Mouse (Mus musculus): ENCODE measurements around the gene Lpcat3. TPM values are rescaled to one million over a fixed set of nuclear protein-coding genes. Genes with fewer than 3 reads are reported as not detected.
A peak's percentile ranks its signal among the peaks of the same experiment; 100 is the strongest.
"Not testable (repeated sequence)": the region's sequence is repeated elsewhere in the genome, so short reads cannot be mapped to it uniquely, and the experiment has no call there.

Lpcat3 gene
- polyA plus RNA-seq, 1 experiment, result 54.8 TPM

GRCm38 (mm10) chr6:124683591-124684417, 21.0 kb downstream of the Lpcat3 start:
- no peak for DNase-seq (ENCODE audit: low read depth)
- TF ChIP-seq POLR2A (IDR thresholded peaks at IDR 0.05; ENCODE audit: borderline replicate concordance, extremely low read depth, insufficient read depth, insufficient read length, poor library complexity, severe bottlenecking), result no peak
- TF ChIP-seq CTCF (IDR thresholded peaks at IDR 0.05; ENCODE audit: borderline replicate concordance, extremely low read depth, insufficient read depth, insufficient read length), result no peak

- no peak for TF ChIP-seq CTCF (IDR thresholded peaks at IDR 0.05; ENCODE audit: borderline replicate concordance, extremely low read depth, insufficient read depth, insufficient read length)
- TF ChIP-seq POLR2A (IDR thresholded peaks at IDR 0.05; ENCODE audit: borderline replicate concordance, extremely low read depth, insufficient read depth, insufficient read length, poor library complexity, severe bottlenecking), result no peak
- DNase-seq (ENCODE audit: low read depth), result no peak
Observed at GRCm38 (mm10) chr6:124685606-124686386, 23.0 kb downstream of the Lpcat3 start.

- not testable (repeated sequence) for DNase-seq (ENCODE audit: low read depth)
Observed at GRCm38 (mm10) chr6:124686644-124687043, 23.8 kb downstream of the Lpcat3 start.

- DNase-seq (ENCODE audit: low read depth), result no peak
- no peak for TF ChIP-seq POLR2A (IDR thresholded peaks at IDR 0.05; ENCODE audit: borderline replicate concordance, extremely low read depth, insufficient read depth, insufficient read length, poor library complexity, severe bottlenecking)
- no peak for TF ChIP-seq CTCF (IDR thresholded peaks at IDR 0.05; ENCODE audit: borderline replicate concordance, extremely low read depth, insufficient read depth, insufficient read length)
Observed at GRCm38 (mm10) chr6:124688151-124688758, 25.4 kb downstream of the Lpcat3 start.

- no peak for TF ChIP-seq POLR2A (IDR thresholded peaks at IDR 0.05; ENCODE audit: borderline replicate concordance, extremely low read depth, insufficient read depth, insufficient read length, poor library complexity, severe bottlenecking)
- TF ChIP-seq CTCF (IDR thresholded peaks at IDR 0.05; ENCODE audit: borderline replicate concordance, extremely low read depth, insufficient read depth, insufficient read length), result no peak
- no peak for DNase-seq (ENCODE audit: low read depth)
Observed at GRCm38 (mm10) chr6:124689011-124689410, 26.2 kb downstream of the Lpcat3 start.

GRCm38 (mm10) chr6:124690517-124690916, 27.7 kb downstream of the Lpcat3 start:
- TF ChIP-seq POLR2A (IDR thresholded peaks at IDR 0.05; ENCODE audit: borderline replicate concordance, extremely low read depth, insufficient read depth, insufficient read length, poor library complexity, severe bottlenecking), result no peak
- TF ChIP-seq CTCF (IDR thresholded peaks at IDR 0.05; ENCODE audit: borderline replicate concordance, extremely low read depth, insufficient read depth, insufficient read length), result no peak
- no peak for DNase-seq (ENCODE audit: low read depth)

GRCm38 (mm10) chr6:124693243-124693981, 30.6 kb downstream of the Lpcat3 start:
- no peak for DNase-seq (ENCODE audit: low read depth)
- TF ChIP-seq POLR2A (IDR thresholded peaks at IDR 0.05; ENCODE audit: borderline replicate concordance, extremely low read depth, insufficient read depth, insufficient read length, poor library complexity, severe bottlenecking) (no peak), CTCF (IDR thresholded peaks at IDR 0.05; ENCODE audit: borderline replicate concordance, extremely low read depth, insufficient read depth, insufficient read length) (no peak)

GRCm38 (mm10) chr6:124694166-124694955, 31.5 kb downstream of the Lpcat3 start:
- peak; percentile 86 for DNase-seq (ENCODE audit: low read depth)
- TF ChIP-seq CTCF (IDR thresholded peaks at IDR 0.05; ENCODE audit: borderline replicate concordance, extremely low read depth, insufficient read depth, insufficient read length) (no peak), POLR2A (IDR thresholded peaks at IDR 0.05; ENCODE audit: borderline replicate concordance, extremely low read depth, insufficient read depth, insufficient read length, poor library complexity, severe bottlenecking) (no peak)

- TF ChIP-seq POLR2A (IDR thresholded peaks at IDR 0.05; ENCODE audit: borderline replicate concordance, extremely low read depth, insufficient read depth, insufficient read length, poor library complexity, severe bottlenecking) (no peak), CTCF (IDR thresholded peaks at IDR 0.05; ENCODE audit: borderline replicate concordance, extremely low read depth, insufficient read depth, insufficient read length) (no peak)
Observed at GRCm38 (mm10) chr6:124696441-124697150, 33.8 kb downstream of the Lpcat3 start.

GRCm38 (mm10) chr6:124698751-124699150, 35.9 kb downstream of the Lpcat3 start:
- DNase-seq (ENCODE audit: low read depth), result no peak
- no peak for TF ChIP-seq CTCF (IDR thresholded peaks at IDR 0.05; ENCODE audit: borderline replicate concordance, extremely low read depth, insufficient read depth, insufficient read length)
- TF ChIP-seq POLR2A (IDR thresholded peaks at IDR 0.05; ENCODE audit: borderline replicate concordance, extremely low read depth, insufficient read depth, insufficient read length, poor library complexity, severe bottlenecking), result no peak

More at GRCm38 (mm10) chr6:124696441-124697150, 33.8 kb downstream of the Lpcat3 start:
- DNase-seq (ENCODE audit: low read depth), result no peak
